Mouse (Mus musculus) c-Kit-positive CD71-negative TER-119-negative erythroid progenitor cells, embryonic 14.5 days (primary cell): ENCODE measurements around the gene Camta2.

ENCODE experiments used
- DNase-seq: peaks from one replicate; pipeline ENCODE4 v3.0.0-alpha.2; 2013; ENCODE audit warnings: low read depth

Camta2 gene

DNA sequence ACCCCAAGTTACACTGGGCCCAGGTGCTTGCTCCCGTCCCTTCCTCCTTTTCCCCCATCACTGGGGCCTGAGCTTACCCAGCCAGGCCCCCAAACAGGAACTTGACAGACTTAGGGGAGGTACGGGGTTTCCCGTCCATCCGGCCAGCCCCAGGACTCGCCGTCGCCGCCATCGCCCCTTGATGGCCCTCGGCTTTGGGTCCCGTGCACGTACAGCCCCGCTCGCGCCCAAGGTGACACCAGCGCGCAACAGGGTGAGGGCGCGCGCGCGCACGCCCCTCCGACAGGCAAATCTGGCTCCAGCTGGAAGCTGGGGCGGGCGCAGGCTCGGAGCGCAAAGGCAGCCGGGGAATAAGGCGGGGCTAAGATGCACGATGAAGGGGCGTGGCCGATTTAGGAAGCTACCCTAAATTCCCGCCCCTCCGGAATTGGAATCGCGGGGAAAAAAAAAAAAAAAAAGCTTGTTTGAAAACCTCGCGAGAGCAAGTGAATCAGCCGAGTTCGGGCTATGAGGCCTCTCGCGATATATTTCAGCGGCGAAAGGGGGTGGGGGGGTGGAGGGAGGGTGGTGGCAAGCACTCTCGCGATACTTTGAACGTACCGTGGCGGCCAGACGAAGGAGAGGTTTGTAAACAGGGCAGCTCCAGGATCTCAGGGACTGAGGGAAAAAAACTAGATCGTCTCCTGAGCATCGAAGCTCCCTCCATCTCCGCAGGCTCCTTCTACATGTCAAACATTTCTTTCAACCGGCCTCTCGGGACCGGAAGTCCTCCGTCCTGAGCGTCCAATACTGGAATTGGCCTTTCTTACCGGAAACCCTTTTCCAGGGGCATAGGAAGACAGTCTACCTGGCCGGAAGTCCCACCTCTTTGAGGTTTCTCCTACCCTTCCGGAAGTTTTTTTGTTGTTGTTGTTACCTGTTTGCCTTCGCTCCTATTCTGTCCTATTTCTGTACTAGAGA is 40.9 kb downstream of the Camta2 start, which contains the start of the genes Rnf167 and Slc25a11:
TSS of gene Rnf167 (plus strand) at position 545 of the 960 bp plus-strand sequence.
TSS of gene Slc25a11 (minus strand) at position 789 of the 960 bp plus-strand sequence.
- DNase-seq = peak; percentile 98

DNA sequence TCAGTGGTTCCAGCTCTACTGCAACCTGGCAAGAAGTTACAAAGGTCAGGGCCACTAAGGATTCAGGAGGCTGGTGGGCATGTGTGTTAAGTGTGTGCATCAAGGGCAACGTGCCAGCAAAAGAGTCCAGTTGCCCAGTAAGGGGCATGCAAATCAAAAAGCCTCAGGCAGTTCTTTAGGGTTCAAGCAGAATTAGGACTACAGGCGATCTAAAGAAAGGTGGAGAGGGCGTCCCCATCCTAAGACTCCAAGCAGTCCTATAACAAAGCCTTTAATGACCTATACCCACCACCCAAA is 41.7 kb downstream of the Camta2 start:
- no peak for DNase-seq

DNA sequence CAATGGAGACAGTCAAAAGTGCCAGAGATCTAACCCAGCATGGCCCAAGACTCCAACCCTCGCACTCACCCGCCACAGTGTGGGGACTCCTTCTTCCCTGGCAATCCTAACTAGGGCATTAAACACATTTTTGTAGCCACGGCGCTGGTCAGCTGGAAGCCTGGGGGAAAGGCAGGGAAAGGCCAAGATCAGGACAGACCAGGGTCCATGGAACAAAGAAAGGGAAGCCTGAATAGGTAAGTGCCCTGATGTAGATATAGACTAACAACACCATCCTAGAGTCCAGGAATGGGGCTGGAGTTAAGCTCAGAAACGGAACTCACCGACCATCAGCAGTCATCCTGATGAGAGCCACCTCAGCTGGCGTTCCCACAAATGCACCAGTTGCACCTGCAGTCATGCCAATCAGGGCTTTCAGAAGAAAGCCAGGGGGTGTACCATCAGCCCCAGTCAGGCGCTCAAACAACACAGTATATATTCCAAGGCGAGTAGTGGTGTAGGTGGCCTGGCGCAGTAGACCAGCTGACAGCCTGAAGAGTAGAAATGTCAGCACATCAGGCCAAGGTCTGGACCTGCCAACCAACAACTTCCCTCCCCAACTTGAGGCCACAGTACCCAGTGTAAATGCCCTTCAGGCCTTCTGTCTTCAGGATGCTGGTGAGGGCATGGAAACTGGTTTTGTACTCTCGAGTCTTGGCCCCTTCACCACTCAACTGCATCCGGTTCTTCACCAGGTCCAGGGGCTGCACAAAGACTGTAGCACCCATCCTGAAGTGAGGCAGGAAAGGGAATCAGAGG is 42.2 kb downstream of the Camta2 start:
- DNase-seq = no peak

DNA sequence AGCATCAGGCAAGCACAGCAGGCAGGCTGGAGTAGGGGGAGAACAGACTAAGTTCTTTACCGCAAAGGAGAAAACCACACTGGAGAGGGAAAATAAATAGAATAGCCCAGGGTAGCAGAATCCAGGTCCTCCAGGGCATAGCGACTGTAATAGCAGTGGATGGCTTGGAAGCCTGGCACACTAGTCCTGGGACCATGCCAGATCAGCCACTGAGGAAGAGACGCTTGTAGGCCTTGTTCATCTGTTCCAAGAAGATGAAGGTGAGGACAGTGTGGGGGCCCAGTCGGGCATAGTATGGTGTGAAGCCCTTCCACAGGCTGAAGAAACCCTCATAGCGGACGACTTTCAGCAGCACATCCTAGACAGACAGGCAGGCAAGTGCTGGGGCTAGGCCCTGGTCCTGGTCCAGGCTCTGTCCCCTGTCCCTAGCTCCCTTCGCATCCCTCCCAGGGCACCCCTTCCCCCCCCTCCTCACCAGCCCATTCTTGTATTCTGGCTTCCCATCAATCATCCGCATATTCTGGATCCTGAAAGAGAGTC is 43.3 kb downstream of the Camta2 start:
- DNase-seq = no peak

DNA sequence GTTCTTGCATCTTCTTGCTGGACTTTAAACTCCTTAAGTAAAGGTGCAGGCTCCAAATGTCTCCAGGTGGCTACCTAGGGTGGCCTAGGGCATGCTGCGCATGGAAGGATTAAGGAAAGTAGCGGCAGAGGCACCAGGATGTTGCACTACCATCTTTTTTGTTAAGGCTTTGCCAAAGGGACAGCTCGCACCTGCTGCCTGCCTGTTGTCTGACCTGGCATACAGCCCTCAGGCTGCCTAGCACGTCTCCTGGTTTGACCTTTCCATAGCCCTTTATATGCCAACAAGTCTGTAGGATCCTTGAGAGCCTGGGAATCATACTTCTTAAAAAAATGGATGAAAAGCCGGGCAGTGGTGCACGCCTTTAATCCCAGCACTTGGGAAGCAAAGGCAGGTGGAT is 44.9 kb downstream of the Camta2 start:
- DNase-seq = no peak

DNA sequence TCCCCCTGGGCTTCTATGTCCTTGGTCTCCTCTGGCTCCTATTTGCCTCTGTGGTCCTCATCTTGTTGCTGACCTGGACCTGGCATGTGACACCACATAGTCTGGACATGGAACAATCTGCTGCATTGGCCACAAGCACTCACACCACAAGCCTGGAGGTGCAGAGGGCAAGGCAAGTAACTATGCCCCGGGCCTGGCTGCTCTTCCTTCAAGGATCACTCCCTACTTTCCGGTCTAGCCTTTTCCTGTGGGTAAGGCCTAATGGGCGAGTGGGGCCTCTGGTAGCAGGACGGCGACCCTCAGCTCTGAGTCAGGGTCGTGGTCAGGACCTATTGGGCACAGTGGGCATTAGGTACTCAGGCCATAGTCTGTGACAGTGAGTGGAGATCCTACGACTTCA is 46.7 kb downstream of the Camta2 start:
- DNase-seq = no peak

DNA sequence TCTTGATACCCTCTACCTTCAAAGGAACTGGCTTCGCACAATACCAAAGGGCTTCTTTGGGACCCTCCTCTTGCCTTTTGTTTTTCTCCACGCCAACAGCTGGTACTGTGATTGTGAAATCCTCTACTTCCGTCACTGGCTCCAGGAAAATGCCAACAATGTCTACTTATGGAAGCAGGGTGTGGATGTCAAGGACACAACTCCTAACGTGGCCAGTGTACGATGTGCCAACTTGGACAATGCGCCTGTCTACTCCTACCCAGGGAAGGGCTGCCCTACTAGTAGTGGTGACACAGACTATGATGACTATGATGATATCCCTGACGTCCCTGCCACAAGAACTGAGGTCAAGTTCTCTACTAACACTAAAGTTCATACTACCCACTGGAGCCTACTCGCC is 47.9 kb downstream of the Camta2 start:
- DNase-seq = no peak

DNA sequence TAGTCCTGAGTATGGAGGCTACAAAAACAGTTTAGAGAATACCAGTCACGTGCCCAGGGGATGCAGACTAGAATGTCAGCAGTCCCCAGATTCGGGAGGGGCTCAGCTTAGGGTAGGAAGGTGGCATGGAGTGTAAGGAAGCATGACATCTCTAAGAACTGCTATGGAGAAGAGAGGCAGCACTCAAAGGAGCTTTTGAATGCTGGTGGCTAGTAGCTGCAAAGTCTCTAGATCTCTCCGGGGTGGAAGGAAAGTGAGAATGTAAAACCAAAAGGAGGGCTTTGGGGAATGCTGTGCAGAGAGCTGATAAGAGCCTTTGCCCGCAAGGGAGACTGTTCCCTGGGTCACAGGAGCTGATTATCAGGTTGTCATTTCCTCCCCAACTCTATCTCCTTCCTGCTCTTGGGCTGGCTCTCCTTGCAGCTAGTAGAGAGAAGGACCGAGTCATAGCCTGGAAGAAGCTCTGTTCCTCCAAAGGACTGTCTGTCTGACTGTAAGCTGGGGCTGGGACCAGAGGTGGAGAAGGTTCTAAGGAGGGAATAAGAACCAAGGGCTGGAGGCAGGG is 49.1 kb downstream of the Camta2 start, which contains the start of gene Gp1ba:
TSS of gene Gp1ba (plus strand) at position 409 of the 565 bp plus-strand sequence.
- no peak for DNase-seq

DNA sequence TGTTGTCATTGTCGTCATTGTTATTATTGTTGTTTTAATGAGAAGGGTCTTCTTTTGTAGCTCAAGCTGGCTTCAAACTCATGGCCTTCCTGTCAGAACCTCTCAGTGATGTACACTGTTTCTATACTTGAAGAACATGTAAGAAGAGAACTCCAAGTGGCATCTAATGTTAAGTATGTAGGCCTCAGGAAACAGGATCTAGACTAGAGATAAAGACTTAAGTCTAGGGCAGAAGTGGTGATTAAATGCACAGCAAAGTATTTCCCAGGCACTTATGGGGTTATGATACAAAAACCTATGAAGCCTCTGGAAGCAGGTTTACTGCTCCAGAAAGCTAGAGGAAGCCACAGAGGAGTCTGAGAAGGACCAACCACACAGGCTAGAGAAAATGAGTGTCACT is 49.6 kb downstream of the Camta2 start:
- no peak for DNase-seq

DNA sequence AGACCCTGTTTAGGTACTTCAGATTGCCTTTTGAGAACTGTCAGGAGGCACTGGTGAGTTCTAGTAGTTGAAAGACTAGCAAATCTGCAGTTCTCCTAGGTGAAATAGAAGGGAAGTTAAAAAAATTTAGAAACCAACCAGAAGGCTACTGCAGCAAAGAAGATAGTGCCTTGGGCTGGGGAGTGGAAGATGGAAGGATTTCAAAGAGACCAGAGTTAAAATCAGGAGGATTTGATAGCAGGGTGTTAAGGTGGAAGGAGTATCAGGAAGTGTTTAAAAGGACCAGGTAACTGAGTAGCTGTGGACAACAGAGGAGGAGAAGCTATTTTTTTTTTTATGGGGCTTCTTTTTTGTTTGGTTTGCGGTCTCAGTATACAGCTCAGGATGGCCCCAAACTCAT is 50.1 kb downstream of the Camta2 start:
- no peak for DNase-seq

DNA sequence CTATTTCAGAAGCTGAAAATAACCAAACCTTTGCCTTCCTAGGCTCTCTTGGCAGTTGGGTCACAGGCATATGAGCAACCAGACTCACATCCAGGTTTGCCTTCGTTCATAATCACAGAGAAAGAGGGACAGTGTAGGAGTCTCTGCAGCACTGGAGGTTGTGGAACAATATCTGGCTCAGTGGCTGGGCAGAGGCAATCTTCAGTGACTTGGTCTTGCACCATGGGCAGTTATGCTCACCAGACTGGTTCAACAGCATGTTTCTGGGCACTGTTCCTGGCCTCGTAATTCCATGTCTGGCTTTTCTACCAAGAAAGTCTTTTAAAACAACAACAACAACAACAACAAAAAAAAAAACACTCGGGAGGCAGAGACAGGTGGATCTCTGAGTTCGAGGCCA is 52.3 kb downstream of the Camta2 start:
- no peak for DNase-seq

DNA sequence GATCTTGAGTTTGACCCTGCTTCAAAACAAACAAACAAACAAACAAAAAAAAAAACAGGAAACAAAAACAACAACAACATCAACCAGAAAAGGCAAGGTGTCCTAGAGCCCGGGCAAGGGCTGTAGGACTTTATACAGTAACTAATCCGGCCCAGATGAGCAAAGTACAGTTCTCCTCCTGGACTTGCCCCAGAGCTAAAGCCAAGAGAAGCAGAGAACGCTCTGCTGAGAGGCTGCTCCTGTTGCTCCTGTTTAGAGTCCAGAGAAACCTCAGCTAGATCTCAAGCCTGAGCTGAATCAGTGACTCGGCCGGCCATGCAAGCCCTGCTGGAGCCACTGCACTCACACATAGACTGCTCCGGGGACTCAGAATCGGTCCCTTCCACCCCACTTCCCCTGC is 57.8 kb downstream of the Camta2 start:
- no peak for DNase-seq

DNA sequence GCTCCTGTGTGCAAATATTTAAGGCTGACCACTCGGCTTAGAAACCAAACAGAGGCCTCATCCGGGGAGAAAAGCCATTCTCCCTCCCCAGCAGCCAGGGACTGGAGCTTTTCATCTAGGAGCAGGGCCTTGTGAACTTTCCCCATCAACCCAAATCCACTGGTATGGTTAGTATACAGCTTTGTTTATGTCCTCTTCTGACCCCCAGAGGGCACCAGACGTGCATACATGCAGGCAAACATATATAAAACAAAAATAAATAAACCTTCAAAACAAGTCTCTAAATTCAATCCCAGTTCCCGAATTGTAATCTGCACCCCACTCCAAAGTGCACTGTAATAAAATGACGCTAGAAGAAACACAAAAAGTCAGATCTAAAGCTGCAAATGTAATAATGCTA is 58.3 kb downstream of the Camta2 start:
- DNase-seq = no peak

DNA sequence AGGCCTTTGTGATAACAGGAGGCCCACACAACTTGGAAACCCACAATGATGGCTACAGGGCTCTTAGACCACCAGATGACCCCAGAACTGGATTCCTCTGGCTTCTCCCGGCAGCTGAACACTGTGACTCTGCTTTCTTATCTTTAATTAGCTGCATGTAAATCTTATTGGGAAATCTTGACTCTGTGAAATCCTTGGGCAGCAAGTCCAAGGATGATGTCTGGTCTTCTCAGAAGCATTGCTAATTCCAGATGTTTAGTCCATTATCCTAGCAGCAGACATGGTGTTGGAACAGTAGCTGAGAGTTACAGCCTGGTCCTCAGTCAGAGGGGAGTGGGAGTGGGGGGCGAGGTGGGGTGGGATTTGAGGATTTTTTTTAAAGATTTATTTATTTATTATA is 59.5 kb downstream of the Camta2 start:
- DNase-seq = no peak

DNA sequence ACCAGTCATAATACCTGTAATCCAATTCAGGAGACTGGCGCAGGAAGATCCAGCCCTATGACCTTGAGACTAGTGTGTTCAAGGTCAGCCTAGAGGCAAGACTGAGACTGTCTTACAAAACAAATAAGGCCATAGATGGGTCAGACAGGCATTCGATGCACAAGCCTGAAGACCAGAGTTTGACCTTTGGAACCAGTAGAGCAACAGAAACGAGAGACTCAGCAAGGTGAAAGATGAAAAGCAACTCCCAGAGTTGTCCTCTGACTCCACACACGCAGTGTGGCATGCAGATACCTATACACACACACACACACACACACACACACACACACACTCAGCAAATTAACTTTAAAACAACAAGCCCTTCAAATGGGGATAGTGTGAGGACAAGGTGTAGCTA is 61.0 kb downstream of the Camta2 start:
- DNase-seq = no peak

DNA sequence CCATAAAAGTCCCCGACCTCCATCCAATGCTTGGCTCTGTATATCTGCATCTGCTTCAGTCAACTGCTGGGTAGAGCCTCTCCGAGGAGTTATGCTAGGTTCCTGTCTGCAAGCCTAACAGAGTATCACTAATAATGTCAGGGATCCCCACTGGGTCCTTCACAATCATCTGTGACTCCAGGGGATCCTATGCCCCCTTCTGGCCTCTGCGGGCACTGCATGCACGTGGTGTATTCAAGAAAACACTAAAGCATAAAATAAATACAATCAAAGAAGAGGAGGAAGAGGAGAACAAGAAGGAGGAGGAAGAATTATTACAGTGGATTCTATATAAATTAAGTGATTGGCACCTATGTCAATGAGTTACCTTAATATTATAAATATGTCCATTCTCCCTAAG is 62.4 kb downstream of the Camta2 start:
- DNase-seq = peak; percentile 70

DNA sequence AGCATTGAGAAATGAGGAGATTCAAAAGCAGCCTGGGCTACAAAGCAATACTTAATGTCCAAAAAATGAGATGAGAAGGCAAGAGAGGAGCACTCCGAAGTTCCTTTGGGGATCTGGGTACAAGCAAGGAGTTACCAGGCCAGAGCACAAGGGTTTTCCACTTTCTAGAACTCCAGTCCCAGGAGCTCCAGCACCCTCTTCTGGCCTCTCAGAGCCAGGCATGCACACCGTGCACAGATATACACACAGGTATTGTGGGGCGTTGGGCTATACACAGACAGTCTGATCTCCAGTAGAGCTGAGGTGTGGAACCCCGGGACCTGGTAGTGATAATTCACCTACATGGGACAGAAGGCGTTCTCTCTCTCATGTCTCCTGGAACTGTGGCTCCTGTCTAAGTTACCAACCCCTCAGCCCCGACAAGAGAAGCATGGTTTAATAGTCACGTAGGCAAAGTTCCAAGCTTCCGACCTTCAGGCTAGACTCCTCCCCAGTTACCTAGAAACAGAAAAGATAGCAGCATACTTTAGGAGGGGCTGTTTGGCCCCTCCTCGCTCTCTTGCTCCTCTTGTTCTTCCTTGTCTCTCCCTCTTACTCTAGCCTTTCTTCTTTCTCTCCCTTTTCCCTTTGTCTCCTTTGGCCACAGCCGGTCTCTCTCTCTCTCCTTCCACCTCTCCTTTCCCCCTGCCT is 64.7 kb downstream of the Camta2 start:
- DNase-seq = no peak

DNA sequence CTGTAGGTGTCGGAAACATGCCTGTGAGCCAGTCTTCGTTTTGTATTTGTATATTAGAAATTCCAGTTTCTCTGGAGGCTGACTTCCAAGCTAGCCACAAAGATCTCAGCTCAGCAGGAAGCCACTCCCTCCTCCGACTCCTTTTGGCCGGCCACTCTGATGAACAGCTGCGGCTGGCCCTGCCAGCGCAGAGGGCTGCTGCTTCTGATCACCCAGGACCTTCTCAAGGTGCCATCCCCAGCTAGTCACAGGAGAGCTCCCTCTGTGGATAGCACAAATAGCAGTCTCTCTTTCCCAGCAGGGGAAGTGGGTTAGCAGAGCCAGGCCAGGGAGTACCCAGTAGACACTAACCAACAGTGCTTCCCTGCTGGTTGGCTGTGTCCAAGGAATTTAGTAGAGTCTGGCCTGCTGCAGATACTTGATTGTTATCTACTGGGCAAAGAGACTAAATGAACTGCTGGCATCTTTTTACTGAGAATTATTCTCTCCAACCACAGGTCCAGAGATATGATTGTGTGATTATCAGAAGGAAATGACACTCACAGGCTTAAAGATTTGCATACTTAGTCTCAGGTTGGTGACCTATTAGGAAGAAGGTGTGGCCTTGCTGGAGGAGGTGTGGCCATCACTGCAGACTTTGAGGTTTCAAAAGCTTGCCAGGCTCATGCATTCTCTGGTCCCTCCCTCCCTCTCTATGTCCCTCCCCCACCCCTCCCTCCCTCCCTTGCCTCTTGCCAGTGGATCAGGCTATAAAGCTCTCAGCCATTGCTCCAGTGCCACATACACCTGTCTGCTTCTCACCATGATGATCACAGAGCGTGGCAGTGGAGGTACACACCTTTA is 65.7 kb downstream of the Camta2 start:
- DNase-seq = no peak
